Mouse (Mus musculus) lung, postnatal 10 days (tissue): ENCODE data around the gene Olfr56.
"Not testable (repeated sequence)": the region's sequence is repeated elsewhere in the genome, so short reads cannot be mapped to it uniquely, and the experiment has no call there.

Experiments
- DNase-seq: peaks from one replicate; pipeline ENCODE4 v3.0.0; 2021

The Olfr56 gene

GRCm38 (mm10) chr11:48978240-48978939 lies at the start of gene Olfr56:
TSS of gene Olfr56 (plus strand) at chr11:48978889.
- DNase-seq, result not testable (repeated sequence)

DNA sequence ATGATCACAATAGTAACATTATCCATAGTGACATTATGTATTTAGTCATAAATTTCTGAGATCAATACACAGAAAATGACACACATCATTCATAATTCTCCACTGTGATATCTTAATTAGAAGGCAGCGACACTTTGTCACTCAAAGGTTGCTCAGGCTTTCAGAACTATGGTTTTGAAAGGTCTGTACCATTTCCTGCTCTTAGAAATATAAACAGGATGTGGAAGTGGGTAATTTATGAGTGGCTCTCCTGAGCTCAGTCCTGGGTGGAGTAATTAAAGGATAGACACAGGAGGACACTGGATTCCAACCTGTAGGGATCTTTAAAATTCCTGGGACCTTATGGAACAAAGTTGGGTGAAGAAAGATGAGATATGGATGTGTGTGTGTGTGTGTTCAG lies 45.3 kb upstream of the Olfr56 start:
- DNase-seq, result not testable (repeated sequence)

DNA sequence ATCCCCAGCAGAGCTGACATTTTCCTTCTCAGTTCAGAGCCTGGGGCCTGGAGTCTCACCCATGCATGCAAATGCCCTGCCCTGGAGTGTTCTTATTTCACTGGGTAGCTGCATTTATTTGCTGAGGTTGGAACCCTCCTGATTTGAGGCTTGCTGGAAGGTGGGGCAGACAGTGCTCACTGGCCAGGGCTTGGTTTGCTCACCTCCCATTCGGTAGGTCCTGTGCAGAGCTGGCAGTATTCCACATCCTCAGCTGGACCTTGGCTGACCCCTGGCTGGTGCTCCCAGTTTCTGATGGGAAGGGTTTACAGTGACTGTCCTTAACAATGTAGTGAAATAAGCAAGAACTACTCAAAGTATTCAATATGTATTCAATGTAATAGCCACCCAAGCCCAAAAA lies 44.8 kb upstream of the Olfr56 start:
- DNase-seq, result not testable (repeated sequence)

DNA sequence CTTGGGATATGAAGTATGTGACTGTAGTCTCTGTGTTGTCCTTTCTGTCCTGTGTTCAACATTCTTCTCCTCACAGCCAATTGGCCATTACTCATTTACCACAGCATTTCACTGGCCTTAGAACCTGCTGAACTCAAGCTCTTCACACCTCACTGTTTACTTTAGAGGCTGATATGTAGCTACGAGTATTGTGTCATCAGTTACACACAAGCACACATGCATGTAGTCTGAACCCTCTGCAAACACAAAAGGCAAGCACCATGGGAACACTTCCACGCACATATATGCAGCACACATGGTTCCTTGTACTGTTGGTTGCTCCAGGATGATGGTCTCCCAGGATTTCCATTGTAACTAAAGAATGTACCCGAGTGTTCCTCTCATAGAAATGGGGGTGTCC lies 43.4 kb upstream of the Olfr56 start:
- DNase-seq, result not testable (repeated sequence)

DNA sequence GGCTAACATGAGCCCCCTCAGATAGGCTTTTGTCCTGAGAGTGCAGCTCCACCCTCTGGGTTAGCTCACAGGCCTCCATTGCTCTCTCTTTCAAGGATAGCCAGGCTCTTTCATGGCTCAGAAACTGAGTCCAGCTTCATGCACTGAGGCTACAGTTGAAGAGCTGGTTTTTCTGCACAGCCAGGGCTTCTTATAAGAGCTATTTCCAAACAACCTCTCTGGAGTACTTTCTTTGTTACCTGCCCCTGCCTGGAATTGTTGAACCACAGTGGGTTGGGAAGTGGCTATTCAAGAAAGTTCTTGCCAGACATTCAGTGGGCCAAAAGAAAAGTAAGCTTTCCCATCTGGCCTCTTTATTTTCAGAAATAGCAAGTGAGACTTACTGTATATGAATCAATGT lies 39.4 kb upstream of the Olfr56 start:
- not testable (repeated sequence) for DNase-seq

DNA sequence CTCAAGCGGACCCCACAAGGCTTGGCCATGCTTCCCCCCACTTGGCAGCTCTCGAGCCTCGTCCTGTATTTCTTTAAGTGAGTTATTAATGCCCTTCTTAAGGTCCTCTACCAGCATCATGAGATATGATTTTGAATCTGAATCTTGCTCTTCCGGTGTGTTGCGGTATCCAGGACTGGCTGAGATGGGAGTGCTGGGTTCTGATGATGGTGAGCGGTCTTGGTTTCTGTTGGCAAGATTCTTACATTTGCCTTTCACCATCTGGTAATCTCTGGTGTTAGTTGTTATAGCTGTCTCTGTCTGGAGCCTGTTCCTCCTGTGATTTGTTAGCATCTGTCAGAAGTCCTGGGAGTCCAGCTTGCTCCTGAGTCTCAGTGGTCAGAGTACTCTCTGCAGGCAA lies 32.6 kb upstream of the Olfr56 start, which contains the start of gene Psme2b:
Gene Psme2b, minus strand, starts transcription at position 101 of the 400 bp plus-strand sequence.
- not testable (repeated sequence) for DNase-seq

DNA sequence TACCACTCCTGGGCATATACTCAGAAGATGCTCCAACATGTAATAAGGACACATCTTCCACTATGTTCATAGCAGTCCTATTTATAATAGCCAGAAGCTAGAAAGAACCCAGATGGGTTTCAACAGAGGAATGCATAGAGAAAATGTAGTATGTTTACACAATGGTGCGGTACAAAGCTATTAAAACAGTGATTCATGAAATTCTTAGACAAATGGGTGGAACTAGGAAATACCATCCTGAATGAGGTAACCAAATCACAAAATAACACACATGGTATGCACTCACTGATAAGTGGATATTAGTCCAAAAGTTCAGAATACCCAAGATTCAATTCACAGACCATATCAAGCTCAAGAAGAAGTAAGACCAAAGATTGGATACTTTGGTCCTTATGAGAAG lies 4.0 kb upstream of the Olfr56 start:
- not testable (repeated sequence) for DNase-seq

DNA sequence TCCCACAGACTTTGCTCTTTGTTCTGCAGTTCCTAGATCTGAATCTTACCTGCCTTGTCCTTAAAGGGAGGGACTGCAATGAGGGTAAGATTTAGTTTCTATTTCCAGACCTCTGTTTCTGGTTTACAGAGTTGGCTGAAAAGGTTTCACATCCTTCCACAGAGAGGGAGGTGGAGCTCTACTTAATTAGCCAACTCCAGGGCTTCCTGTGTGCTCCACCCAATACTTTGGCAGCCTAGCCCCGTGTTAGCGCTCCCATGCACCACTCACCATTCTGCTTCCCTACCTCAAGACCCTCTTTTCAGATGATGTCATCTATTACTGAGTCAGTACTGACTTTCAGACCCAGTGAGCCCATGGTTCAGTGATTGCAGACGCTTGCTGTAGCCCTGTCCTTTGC lies 562 bp downstream of the Olfr56 start, which contains the start of gene 9930111J21Rik1:
Gene 9930111J21Rik1, minus strand, starts transcription at position 148 of the 400 bp plus-strand sequence.
- DNase-seq, result not testable (repeated sequence)

- not testable (repeated sequence) for DNase-seq
Observed at GRCm38 (mm10) chr11:48980052-48980451, 1.4 kb downstream of the Olfr56 start.

- DNase-seq, result not testable (repeated sequence)
Observed at GRCm38 (mm10) chr11:48982848-48983247, 4.2 kb downstream of the Olfr56 start.

- not testable (repeated sequence) for DNase-seq
Observed at GRCm38 (mm10) chr11:48988219-48988618, 9.5 kb downstream of the Olfr56 start.

DNA sequence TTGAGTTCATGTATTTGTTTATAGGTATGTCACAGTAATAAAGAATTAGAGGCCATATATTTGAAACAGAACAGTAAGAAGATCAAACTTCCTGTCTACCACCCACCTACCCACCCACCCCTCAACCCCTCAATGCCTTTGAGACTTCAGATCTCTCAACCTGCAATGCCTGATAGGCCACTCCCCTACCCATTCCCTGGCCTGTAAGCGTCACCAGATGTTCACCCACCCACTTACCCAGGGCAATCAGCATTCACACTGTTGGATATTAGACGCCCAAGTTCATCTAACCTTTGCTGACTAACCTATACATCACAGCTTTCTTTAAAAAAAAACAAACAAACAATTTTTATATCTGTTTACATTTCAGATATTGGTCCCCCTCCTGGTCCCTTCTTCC lies 11.3 kb downstream of the Olfr56 start:
- not testable (repeated sequence) for DNase-seq

GRCm38 (mm10) chr11:48991740-48992520 lies 13.2 kb downstream of the Olfr56 start, which contains the start of gene Gm12185:
TSS of gene Gm12185 (minus strand) at chr11:48992226.
- DNase-seq, result not testable (repeated sequence)

DNA sequence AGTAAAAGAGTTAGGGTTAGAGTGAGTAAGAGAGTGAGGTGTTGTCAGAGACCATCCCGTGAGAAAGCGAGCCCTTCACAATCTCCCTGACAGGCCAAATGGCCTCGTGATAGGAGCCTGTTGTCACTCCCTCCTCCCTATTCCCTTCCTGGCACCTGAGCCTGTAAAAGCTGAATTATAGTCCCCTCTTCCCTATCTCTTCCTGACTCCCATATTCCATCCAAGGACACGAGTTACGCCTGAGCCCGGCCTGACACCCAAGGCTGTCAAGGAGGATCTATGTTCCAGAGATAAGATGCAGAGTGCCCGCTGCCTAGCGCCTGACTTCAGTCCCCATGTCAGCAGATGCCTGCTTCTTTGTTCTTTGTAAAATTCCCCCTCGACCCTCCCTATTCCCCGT lies 14.6 kb downstream of the Olfr56 start:
- not testable (repeated sequence) for DNase-seq

- DNase-seq, result not testable (repeated sequence)
Observed at GRCm38 (mm10) chr11:48994018-48994417, 15.3 kb downstream of the Olfr56 start, which contains the start of gene Tgtp1. TSS of gene Tgtp1 (minus strand) at chr11:48994172.

- DNase-seq, result not testable (repeated sequence)
Observed at GRCm38 (mm10) chr11:49000411-49000810, 21.7 kb downstream of the Olfr56 start.

GRCm38 (mm10) chr11:49006317-49006716 lies 27.6 kb downstream of the Olfr56 start:
- not testable (repeated sequence) for DNase-seq

DNA sequence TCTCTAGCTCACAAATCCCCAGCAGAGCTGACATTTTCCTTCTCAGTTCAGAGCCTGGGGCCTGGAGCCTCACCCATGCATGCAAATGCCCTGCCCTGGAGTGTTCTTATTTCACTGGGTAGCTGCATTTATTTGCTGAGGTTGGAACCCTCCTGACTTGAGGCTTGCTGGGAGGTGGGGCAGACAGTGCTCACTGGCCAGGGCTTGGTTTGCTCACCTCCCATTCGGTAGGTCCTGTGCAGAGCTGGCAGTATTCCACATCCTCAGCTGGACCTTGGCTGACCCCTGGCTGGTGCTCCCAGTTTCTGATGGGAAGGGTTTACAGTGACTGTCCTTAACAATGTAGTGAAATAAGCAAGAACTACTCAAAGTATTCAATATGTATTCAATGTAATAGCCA lies 28.1 kb downstream of the Olfr56 start:
- not testable (repeated sequence) for DNase-seq

- not testable (repeated sequence) for DNase-seq
Observed at GRCm38 (mm10) chr11:49012074-49012473, 33.4 kb downstream of the Olfr56 start.

DNA sequence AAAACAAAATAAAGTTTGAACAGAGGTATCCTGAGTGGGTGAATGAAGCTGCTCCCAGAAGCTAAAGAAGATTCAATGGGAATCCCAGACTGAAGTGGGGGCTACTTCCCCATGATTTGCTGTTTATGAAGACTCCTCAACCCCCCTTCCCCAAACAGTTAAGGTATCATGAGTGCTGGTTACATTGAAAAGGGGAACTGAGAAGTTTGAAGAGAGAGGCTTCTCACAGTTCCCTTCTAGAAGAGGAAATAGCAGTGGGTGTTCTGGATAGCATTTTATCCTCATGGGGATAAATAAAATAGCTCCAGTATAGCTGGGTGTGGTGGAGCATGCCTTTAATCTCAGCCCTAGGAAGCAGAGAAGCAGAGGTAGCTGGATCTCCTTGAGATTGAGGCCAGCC lies 71.4 kb downstream of the Olfr56 start:
- DNase-seq, result not testable (repeated sequence)

DNA sequence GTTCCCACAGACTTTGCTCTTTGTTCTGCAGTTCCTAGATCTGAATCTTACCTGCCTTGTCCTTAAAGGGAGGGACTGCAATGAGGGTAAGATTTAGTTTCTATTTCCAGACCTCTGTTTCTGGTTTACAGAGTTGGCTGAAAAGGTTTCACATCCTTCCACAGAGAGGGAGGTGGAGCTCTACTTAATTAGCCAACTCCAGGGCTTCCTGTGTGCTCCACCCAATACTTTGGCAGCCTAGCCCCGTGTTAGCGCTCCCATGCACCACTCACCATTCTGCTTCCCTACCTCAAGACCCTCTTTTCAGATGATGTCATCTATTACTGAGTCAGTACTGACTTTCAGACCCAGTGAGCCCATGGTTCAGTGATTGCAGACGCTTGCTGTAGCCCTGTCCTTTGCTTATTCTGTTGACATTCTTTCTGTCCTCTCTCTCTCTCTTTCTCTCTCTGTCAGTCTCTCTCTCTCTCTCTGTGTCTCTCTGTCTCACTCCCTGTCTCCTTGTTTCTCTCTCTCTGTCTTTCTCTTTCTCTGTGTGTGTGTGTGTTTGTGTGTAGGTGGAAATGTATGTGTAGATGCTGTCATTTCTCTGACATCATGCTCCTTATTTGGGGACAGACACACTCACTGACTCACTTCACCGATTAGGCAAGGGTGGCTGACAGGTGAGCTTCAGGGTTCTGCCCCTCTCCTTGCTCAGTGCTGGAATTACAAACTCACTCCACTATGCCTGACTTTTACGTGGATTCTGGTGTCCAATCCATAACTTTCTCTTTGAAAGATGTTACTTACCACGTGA lies 72.6 kb downstream of the Olfr56 start, which contains the start of gene 9930111J21Rik2:
Gene 9930111J21Rik2, minus strand, starts transcription at position 150 of the 799 bp plus-strand sequence.
- DNase-seq, result not testable (repeated sequence)

DNA sequence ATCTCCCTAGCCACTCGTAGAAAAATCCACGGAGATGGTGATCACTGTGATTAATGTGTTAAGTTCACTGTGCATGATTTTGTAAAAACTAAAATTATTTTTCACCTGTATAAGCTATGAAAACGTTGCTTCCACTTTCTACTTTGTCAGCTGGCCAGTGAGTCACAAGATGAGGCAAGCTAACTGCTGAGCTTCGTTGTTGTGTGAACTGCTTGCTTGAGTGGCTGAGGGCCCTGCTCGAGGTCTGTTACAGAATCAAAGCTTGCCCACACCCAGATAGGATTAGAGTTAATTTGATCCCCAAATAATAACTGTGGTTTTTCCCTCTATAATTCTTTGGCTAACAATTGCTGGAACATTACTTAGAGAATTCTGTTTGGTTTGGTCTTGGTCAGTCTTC lies 73.2 kb downstream of the Olfr56 start:
- DNase-seq, result not testable (repeated sequence)
